ENCODE assay signal across 9 mouse cellular contexts in the genomic region with DNA sequence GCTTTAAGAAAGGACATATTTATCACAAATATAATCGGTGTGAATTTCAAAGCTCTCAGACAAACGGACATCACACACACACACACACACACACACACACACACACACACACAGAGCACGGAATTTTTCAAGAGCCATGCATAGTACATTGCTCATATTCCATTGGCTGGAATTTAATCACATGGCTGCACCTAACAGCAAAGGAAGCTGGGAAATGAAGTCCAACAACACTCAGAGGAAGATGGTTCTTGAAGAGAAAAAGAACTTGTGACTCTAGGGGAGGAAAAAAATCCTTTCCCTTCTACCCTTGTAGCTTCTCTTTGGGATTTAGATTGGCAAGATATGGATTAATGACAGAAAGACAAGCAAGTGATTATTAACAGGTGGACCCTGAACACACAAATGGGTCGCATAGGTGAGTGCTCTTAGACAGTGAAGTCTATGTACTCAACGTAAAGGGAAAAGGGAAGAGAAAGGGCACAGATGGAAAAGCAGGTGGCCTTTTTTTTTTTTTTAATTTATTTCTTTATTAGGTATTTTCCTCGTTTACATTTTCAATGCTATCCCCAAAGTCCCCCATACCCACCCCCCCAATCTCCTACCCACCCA. TPM values are rescaled to one million over a fixed set of nuclear protein-coding genes. Genes with fewer than 3 reads are reported as not detected.
DNase-seq lines count a peak whose midpoint lies in the region; ATAC-seq and TF ChIP-seq lines count a peak whose summit lies in the region.
"Had no signal": no experiment of that assay in that cellular context is flagged by ENCODE, and none has a peak within 500 bp of the region (broad histone marks: within the 10 kb centered on the region; RNA-seq: fewer than 3 reads in every experiment).

No protein-coding gene starts in this region.

- H3K27me3 ChIP-seq in kidney, adult 2 months (replicated peaks; ENCODE audit: control insufficient read depth, insufficient read depth, low read length) = no peaks in the 10 kb centered on the region
- H3K27me3 ChIP-seq in kidney, embryonic 14.5 days (ENCODE audit: control insufficient read depth, insufficient read depth, low read length) = no peaks in the 10 kb centered on the region
- H3K27me3 ChIP-seq in hindbrain, embryonic 16.5 days (replicated peaks; ENCODE audit: control insufficient read depth, insufficient read depth, low read length) = no peaks in the 10 kb centered on the region
- H3K27me3 ChIP-seq in midbrain, embryonic 16.5 days (ENCODE audit: control insufficient read depth, insufficient read depth, low read depth, low read length) = no peaks in the 10 kb centered on the region

- H3K4me2 ChIP-seq in kidney, embryonic 14.5 days (replicated peaks; ENCODE audit: low read depth, low read length) = no peak overlapping the region
- peak overlapping the region; percentile 46 for H3K4me2 ChIP-seq in hindbrain, embryonic 16.5 days (ENCODE audit: low read length)
- H3K4me2 ChIP-seq in midbrain, embryonic 16.5 days (ENCODE audit: low read length) = peak overlapping the region; percentile 39

- ATAC-seq in kidney, embryonic 14.5 days (ENCODE audit: low FRiP score, low TSS enrichment) = no peak; the same call in 1 of the 2 replicates
- peak; percentile 92 for ATAC-seq in hindbrain, embryonic 16.5 days
- peak; percentile 94 for ATAC-seq in midbrain, embryonic 16.5 days

- H3K4me3 ChIP-seq in kidney, adult 2 months (ENCODE audit: insufficient read depth, low read depth, low read length) = no peak overlapping the region
- H3K4me3 ChIP-seq in kidney, embryonic 14.5 days (ENCODE audit: low read length) = no peak overlapping the region
- H3K4me3 ChIP-seq in hindbrain, embryonic 16.5 days (ENCODE audit: low read length) = peak overlapping the region; percentile 18
- H3K4me3 ChIP-seq in midbrain, embryonic 16.5 days (ENCODE audit: low read depth, low read length) = peak overlapping the region; percentile 11; the same call in 1 of the 2 replicates

- H3K27ac ChIP-seq in kidney, adult 2 months (ENCODE audit: insufficient read depth, low read depth, low read length) = no peak overlapping the region
- no peak overlapping the region for H3K27ac ChIP-seq in kidney, embryonic 14.5 days (ENCODE audit: low read depth, low read length)
- no peak overlapping the region for H3K27ac ChIP-seq in hindbrain, embryonic 16.5 days (ENCODE audit: low read depth, low read length)
- H3K27ac ChIP-seq in midbrain, embryonic 16.5 days (ENCODE audit: low read length) = no peak overlapping the region
- H3K27ac ChIP-seq: macrophage had no signal

- TF ChIP-seq POLR2A in kidney, adult 2 months (IDR thresholded peaks at IDR 0.05; ENCODE audit: low read depth, low read length) = no peak

- 62% methylated on average over 6 of the region's 6 CpGs for WGBS in kidney, adult 2 months
- 60% methylated on average over 6 of the region's 6 CpGs for whole genome bisulfite sequencing in kidney, embryonic 14.5 days
- WGBS in hindbrain, embryonic 16.5 days = 55% methylated on average over 6 of the region's 6 CpGs
- 47% methylated on average over 6 of the region's 6 CpGs for WGBS in midbrain, embryonic 16.5 days

- no peak for TF ChIP-seq CTCF in kidney, adult 2 months (conservative IDR thresholded peaks at IDR 0.05; ENCODE audit: insufficient read depth, insufficient read length, low read depth, low read length)

- H3K4me1 ChIP-seq in kidney, adult 2 months (ENCODE audit: control insufficient read depth, insufficient read depth, low read length) = no peaks in the 10 kb centered on the region
- peaks cover 16% of the 10 kb centered on the region; the same call in 1 of the 2 replicates for H3K4me1 ChIP-seq in kidney, embryonic 14.5 days (ENCODE audit: control insufficient read depth, insufficient read depth, low read length)
- peaks cover 9% of the 10 kb centered on the region; the same call in 1 of the 2 replicates for H3K4me1 ChIP-seq in hindbrain, embryonic 16.5 days (ENCODE audit: control insufficient read depth, insufficient read depth, low read depth, low read length)
- peaks cover 8% of the 10 kb centered on the region; the same call in 1 of the 2 replicates for H3K4me1 ChIP-seq in midbrain, embryonic 16.5 days (ENCODE audit: control insufficient read depth, insufficient read depth, low read length)

- H3K9ac ChIP-seq in kidney, embryonic 14.5 days (ENCODE audit: low read depth, low read length) = no peak overlapping the region
- H3K9ac ChIP-seq in hindbrain, embryonic 16.5 days (ENCODE audit: low read depth, low read length) = no peak overlapping the region
- H3K9ac ChIP-seq in midbrain, embryonic 16.5 days (ENCODE audit: low read depth, low read length) = no peak overlapping the region

- DNase-seq in kidney, adult 2 months = peak; percentile 33
- DNase-seq in embryo, embryonic 10.5 days (ENCODE audit: low spot score) = peak; percentile 68
- no peak for DNase-seq in testis, postnatal 10 days (ENCODE audit: low spot score)
- DNase-seq in adrenal gland, adult 18-20 months (ENCODE audit: low spot score in 2 of 2) = no peak
- DNase-seq in left cerebral cortex, postnatal 4 days = no peak

- intact Hi-C loops in left cerebral cortex, postnatal 4 days (cut with DNase I) = no loop called here

- H3K36me3 ChIP-seq in kidney, adult 2 months (ENCODE audit: control insufficient read depth, insufficient read depth, low read length) = no peaks in the 10 kb centered on the region
- no peaks in the 10 kb centered on the region for H3K36me3 ChIP-seq in kidney, embryonic 14.5 days (ENCODE audit: control insufficient read depth, insufficient read depth, low read length)
- no peaks in the 10 kb centered on the region for H3K36me3 ChIP-seq in hindbrain, embryonic 16.5 days (ENCODE audit: control insufficient read depth, insufficient read depth, low read length)
- H3K36me3 ChIP-seq in midbrain, embryonic 16.5 days (ENCODE audit: control insufficient read depth, insufficient read depth, low read length) = no peaks in the 10 kb centered on the region

- no peaks in the 10 kb centered on the region for H3K9me3 ChIP-seq in kidney, embryonic 14.5 days (ENCODE audit: control insufficient read depth, low read length)
- H3K9me3 ChIP-seq in hindbrain, embryonic 16.5 days (ENCODE audit: control insufficient read depth, low read length) = no peaks in the 10 kb centered on the region
- no peaks in the 10 kb centered on the region for H3K9me3 ChIP-seq in midbrain, embryonic 16.5 days (replicated peaks; ENCODE audit: control insufficient read depth, low read length, poor library complexity, severe bottlenecking)

RNA-seq across cellular contexts. Expression of a gene that starts 35.5 kb away (rescaled TPM):
- polyA plus RNA-seq in kidney, adult 2 months (2012; rRNA removed) = 0.08 and 0.09 TPM in 2 replicates
- 2.1 and 2.4 TPM in 2 replicates for polyA plus RNA-seq in kidney, embryonic 14.5 days (2014; fragmentation: Nextera tagmentation; extraction: Ambion mirVana)
- 20.1 and 26.6 TPM in 2 replicates for polyA plus RNA-seq in hindbrain, embryonic 16.5 days (2015; fragmentation: Nextera tagmentation; extraction: Ambion mirVana)
- 3.8 and 4.2 TPM in 2 replicates for polyA plus RNA-seq in midbrain, embryonic 16.5 days (2015; fragmentation: Nextera tagmentation; extraction: Ambion mirVana)
- total RNA-seq in adrenal gland, adult 18-20 months (2021) = under 1 TPM in 1 of 2 experiments, not detected in 1; 0.40 TPM
- total RNA-seq in left cerebral cortex, postnatal 4 days (2021) = 1 to 10 TPM; 7.3 to 7.6 TPM
- polyA plus RNA-seq: macrophage had no signal

RNA-seq across cellular contexts. Expression of a gene that starts 52.2 kb away (rescaled TPM):
- polyA plus RNA-seq in kidney, adult 2 months (2012; rRNA removed) = 20.1 and 22.5 TPM in 2 replicates
- 40.4 and 45.4 TPM in 2 replicates for polyA plus RNA-seq in kidney, embryonic 14.5 days (2014; fragmentation: Nextera tagmentation; extraction: Ambion mirVana)
- 57.1 and 62.5 TPM in 2 replicates for polyA plus RNA-seq in hindbrain, embryonic 16.5 days (2015; fragmentation: Nextera tagmentation; extraction: Ambion mirVana)
- polyA plus RNA-seq in midbrain, embryonic 16.5 days (2015; fragmentation: Nextera tagmentation; extraction: Ambion mirVana) = 63.0 and 64.9 TPM in 2 replicates
- 10 to 100 TPM in 1 of 2 experiments, 1 to 10 TPM in 1; 9.9 to 12.6 TPM for total RNA-seq in adrenal gland, adult 18-20 months (2021)
- total RNA-seq in left cerebral cortex, postnatal 4 days (2021) = 10 to 100 TPM; 34.2 to 36.5 TPM

RNA-seq across cellular contexts. Expression of a gene that starts 52.4 kb away (rescaled TPM):
- 20.2 and 24.9 TPM in 2 replicates for polyA plus RNA-seq in kidney, adult 2 months (2012; rRNA removed)
- 65.5 and 71.7 TPM in 2 replicates for polyA plus RNA-seq in kidney, embryonic 14.5 days (2014; fragmentation: Nextera tagmentation; extraction: Ambion mirVana)
- polyA plus RNA-seq in hindbrain, embryonic 16.5 days (2015; fragmentation: Nextera tagmentation; extraction: Ambion mirVana) = 103 and 113 TPM in 2 replicates
- 105 and 109 TPM in 2 replicates for polyA plus RNA-seq in midbrain, embryonic 16.5 days (2015; fragmentation: Nextera tagmentation; extraction: Ambion mirVana)
- total RNA-seq in adrenal gland, adult 18-20 months (2021) = 10 to 100 TPM; 25.3 to 26.0 TPM
- total RNA-seq in left cerebral cortex, postnatal 4 days (2021) = 10 to 100 TPM; 74.4 to 74.5 TPM

Comparison
In these comparisons a context has a peak if more than half of its experiments do, and no peak if none do; other contexts are left out.
1. DNase-seq: peak in kidney, adult 2 months (single experiment) and embryo, embryonic 10.5 days (single experiment); none in testis, postnatal 10 days (single experiment), adrenal gland, adult 18-20 months (0 of 2) and left cerebral cortex, postnatal 4 days (single experiment).
2. H3K4me3 ChIP-seq: peak in hindbrain, embryonic 16.5 days (single experiment) and midbrain, embryonic 16.5 days (single experiment); none in kidney, adult 2 months (single experiment) and kidney, embryonic 14.5 days (single experiment).